Mouse (Mus musculus) kidney, adult 2 months (tissue): Measurements from ENCODE around the gene Atg7.

Experiments used
- CTCF ChIP-seq: fragments of 200-500 bp; conservative IDR thresholded peaks from 2 replicates; pipeline ENCODE4 v1.5.1; 2011; ENCODE audit warnings: low read depth, mild to moderate bottlenecking, control low read depth, low read length, moderate library complexity, mixed read lengths; ENCODE audit not compliant: insufficient read depth, insufficient read length
- POLR2A ChIP-seq: fragments of 200-500 bp; IDR thresholded peaks from one replicate; pipeline ENCODE4 v1.6.1; 2011; ENCODE audit warnings: low read depth, low read length, control low read depth

DNA sequence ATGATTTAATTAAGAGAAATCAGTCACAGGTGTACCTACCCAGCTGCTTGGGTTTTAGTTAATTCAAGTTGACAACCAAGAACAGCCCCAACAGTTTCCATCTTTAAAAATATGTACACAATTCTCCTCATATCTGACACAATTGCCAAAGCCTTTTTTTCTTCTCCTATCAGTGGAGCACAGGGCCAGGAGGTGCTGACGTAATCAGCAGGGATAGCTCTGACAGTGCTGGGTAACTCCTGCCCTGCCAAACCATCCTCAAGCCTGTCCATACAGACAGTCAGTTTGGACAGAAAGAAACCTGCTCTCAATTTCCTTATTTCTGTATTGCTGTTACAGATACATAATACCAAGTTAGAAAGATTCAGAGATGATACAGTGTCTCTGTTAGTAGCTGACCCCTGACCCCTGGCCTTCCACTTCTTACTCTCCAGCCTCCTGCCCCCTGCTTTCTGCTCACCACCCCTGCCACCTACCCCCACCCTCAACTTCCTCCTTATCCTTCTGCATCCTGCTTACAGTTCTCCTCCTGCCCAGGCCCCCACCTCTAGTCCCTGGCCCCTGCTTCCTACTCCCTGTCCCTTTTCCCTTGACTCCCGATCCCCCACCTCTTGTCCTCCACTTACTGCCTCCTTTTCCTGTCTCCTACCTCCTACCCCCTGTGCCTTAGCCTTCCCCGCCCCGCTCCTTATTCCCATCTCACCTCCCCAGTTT, 16.5 kb downstream of the Atg7 start:
- TF ChIP-seq CTCF = no peak
- TF ChIP-seq POLR2A = no peak
